Mouse (Mus musculus): Measurements from ENCODE around the gene Myl12a.

- no peak for TF ChIP-seq MAFK (IDR thresholded peaks at IDR 0.05; ENCODE audit: insufficient read depth, low read depth, low read length)
- TF ChIP-seq HCFC1 (IDR thresholded peaks at IDR 0.05; ENCODE audit: borderline replicate concordance, insufficient read depth, low read length) = no peak
These were observed 37.4 kb downstream of the Myl12a start for GRCm38 (mm10) chr17:70965281-70965680.

Data from ES-E14 (cell line).